Comparison of ENCODE assay signal across 11 mouse cellular contexts in the genomic region with DNA sequence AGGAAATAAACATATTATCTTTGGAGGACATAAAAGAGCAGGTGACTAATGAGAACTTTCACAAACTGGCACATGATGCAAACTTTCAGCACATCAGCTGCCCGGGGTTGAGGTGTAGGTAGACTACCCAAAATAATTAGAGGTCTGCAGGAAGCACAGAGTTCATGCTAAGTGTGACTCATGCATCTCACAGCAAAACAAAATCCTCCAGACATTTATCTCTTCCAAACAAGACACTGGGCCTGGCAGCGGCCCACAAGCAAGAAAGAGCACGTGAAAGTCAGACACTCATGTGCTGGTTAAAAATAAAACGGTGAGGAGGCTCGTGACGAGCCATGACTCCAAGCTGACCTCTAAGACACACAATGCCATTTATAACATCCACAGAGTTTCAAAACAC.
DNase-seq lines count a peak whose midpoint lies in the region.
"Had no signal": no experiment of that assay in that cellular context is flagged by ENCODE, and none has a peak within 500 bp of the region (broad histone marks: within the 10 kb centered on the region; RNA-seq: fewer than 3 reads in every experiment).

No protein-coding gene starts in this region.

- no peak overlapping the region for H3K27ac ChIP-seq in midbrain, embryonic 10.5 days (replicated peaks)
- H3K27ac ChIP-seq: midbrain, embryonic 12.5 days had no signal

- no peaks in the 10 kb centered on the region for H3K9me3 ChIP-seq in midbrain, embryonic 10.5 days (replicated peaks)
- H3K9me3 ChIP-seq: midbrain, embryonic 12.5 days had no signal

- no peak overlapping the region for H3K4me3 ChIP-seq in midbrain, embryonic 10.5 days
- H3K4me3 ChIP-seq: midbrain, embryonic 12.5 days had no signal

- DNase-seq in urinary bladder, postnatal 14 days (ENCODE audit: low spot score), result peak; percentile 52
- no peak for DNase-seq in urinary bladder, adult 2 months (ENCODE audit: low spot score)
- DNase-seq in gastrocnemius, postnatal 14 days, result peak; percentile 49
- DNase-seq in heart, postnatal 4 days, result peak; percentile 72
- DNase-seq in spleen, postnatal 4 days (ENCODE audit: low spot score in 2 of 2), result no peak
- no peak for DNase-seq in cerebellum, postnatal 4 days (ENCODE audit: low spot score in 2 of 2)
- no peak for DNase-seq in midbrain, embryonic 10.5 days (ENCODE audit: low spot score)
- no peak for DNase-seq in frontal cortex, postnatal 25 days (ENCODE audit: low spot score in 2 of 2)
- DNase-seq: cerebellum, postnatal 10 days; right cerebral cortex, postnatal 4 days had no signal

- no peaks in the 10 kb centered on the region for H3K4me1 ChIP-seq in midbrain, embryonic 10.5 days
- H3K4me1 ChIP-seq: midbrain, embryonic 12.5 days had no signal

- H3K36me3 ChIP-seq in midbrain, embryonic 10.5 days, result no peaks in the 10 kb centered on the region
- H3K36me3 ChIP-seq: midbrain, embryonic 12.5 days had no signal

- 92% methylated on average over 6 of the region's 6 CpGs for WGBS in midbrain, embryonic 10.5 days

- intact Hi-C loops in gastrocnemius, postnatal 14 days (cut with DNase I; ENCODE audit: low total_unique reads), result no loop called here

- H3K27me3 ChIP-seq in midbrain, embryonic 10.5 days (ENCODE audit: low read depth, poor library complexity, severe bottlenecking), result no peaks in the 10 kb centered on the region
- H3K27me3 ChIP-seq: midbrain, embryonic 12.5 days had no signal

Comparison
In these comparisons a context has a peak if more than half of its experiments do, and no peak if none do; other contexts are left out.
1. DNase-seq: peak in urinary bladder, postnatal 14 days (single experiment), gastrocnemius, postnatal 14 days (single experiment) and heart, postnatal 4 days (single experiment); none in urinary bladder, adult 2 months (single experiment), spleen, postnatal 4 days (0 of 2), cerebellum, postnatal 4 days (0 of 2), midbrain, embryonic 10.5 days (single experiment) and frontal cortex, postnatal 25 days (0 of 2).